Mouse (Mus musculus): ENCODE results near the gene Kcnab1.

DNA sequence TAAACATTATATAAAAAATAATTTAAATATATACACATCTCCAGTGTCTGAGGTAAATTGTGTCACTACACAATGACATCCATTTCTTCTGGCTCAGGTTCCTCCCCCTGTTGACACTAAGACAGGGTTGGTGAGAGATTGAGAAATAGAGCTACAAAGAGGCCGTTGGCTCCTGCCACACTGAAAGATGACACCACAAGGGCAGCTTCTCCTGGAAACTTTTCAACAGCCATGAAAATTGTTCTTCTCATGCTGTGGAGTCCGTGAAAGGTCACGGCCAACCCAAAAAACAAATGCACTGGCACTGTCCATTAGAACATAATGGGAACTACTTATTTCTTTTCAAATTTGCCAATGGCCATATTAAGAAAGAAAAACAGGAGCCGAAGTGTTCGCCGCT, 256.0 kb downstream of the Kcnab1 start:
- no peak for TF ChIP-seq CTCF (IDR thresholded peaks at IDR 0.05; ENCODE audit: low read depth)
- TF ChIP-seq EP300 (optimal IDR thresholded peaks at IDR 0.05) = no peak

Measured in stomach, postnatal 0 days (tissue).